Mouse (Mus musculus) megakaryocyte, embryonic 14.5 days (primary cell): Measurements from ENCODE around the gene Arid3a. TPM values are rescaled to one million over a fixed set of nuclear protein-coding genes. Genes with fewer than 3 reads are reported as not detected.

Source experiments
- H3K27me3 ChIP-seq: replicated peaks from 2 replicates; pipeline ENCODE3; 2012; ENCODE audit warnings: inconsistent platforms
- H3K36me3 ChIP-seq: replicated peaks from 2 replicates; pipeline ENCODE3; 2012; ENCODE audit warnings: low read length, inconsistent platforms, mixed read lengths
- H3K4me1 ChIP-seq: 2 replicates; pipeline ENCODE4 v1.6.1; 2012; ENCODE audit warnings: inconsistent platforms
- H3K4me3 ChIP-seq: replicated peaks from 2 replicates; pipeline ENCODE3; 2012; ENCODE audit warnings: moderate library complexity, mild to moderate bottlenecking, inconsistent platforms
- H3K9me3 ChIP-seq: 2 replicates; pipeline ENCODE4 v1.6.1; 2012; ENCODE audit warnings: inconsistent platforms
- FLI1 ChIP-seq: IDR thresholded peaks from 2 replicates; pipeline ENCODE4 v1.6.1; 2012; ENCODE audit warnings: low read length, inconsistent platforms, mixed read lengths
- GATA1 ChIP-seq: IDR thresholded peaks from 3 replicates; pipeline ENCODE4 v1.6.1; 2012; ENCODE audit warnings: mixed read lengths, low read length, inconsistent platforms, borderline replicate concordance
- polyA plus RNA-seq: library from polyadenylated mRNA; stranded (reverse); fragments of >175 nt; gene quantifications from 2 replicates; pipeline ENCODE4 v1.2.3, GENCODE M21; 2012; ENCODE audit warnings: low replicate concordance; ENCODE audit not compliant: insufficient read depth

The Arid3a gene
- polyA plus RNA-seq, 1 experiment: 89.7 TPM

DNA sequence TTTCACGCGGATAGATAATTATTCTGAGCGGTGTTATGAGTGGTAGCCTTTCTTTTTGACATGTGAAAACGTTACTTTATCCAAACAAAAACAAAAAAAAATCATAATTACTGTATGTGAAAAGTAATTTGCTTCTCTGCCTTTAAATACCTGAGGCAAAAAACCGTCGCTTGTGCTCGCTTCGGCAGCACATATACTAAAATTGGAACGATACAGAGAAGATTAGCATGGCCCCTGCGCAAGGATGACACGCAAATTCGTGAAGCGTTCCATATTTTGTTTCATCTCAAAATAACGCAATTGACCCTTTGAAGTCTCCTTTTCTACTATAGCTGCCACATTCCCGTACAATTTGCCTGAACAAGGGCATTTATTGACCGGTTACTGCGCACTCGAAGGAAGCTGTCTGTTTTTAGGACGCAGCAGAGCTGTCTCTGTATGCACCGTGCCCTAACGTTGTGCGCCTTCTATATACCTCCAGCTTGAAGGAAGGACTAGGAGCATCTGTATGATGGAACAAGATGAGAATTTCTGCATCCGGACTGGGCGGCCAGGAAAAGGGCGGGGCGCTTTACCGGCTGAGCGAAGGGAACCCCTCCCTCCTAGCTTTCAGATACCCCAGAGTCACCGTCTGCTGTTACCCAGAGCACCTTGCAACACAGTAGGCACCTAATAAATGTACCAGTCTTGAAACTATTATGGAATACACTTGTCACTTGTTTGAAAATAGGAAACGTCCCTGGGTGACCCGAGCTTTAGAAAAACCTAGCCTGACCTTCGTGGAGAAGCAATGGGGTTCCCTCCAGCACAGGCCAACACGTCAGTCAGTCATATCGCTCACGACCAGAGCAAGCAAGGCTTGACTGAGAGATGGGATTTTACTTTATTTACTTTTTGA is 58.7 kb downstream of the Arid3a start:
- no peaks in the 10 kb centered on the region for H3K27me3 ChIP-seq
- H3K9me3 ChIP-seq: no peaks in the 10 kb centered on the region
- TF ChIP-seq FLI1 (no peak), GATA1 (no peak)
- peaks cover 81% of the 10 kb centered on the region for H3K4me1 ChIP-seq
- peaks cover 35% of the 10 kb centered on the region for H3K36me3 ChIP-seq
- H3K4me3 ChIP-seq: peak overlapping the region; percentile 97

DNA sequence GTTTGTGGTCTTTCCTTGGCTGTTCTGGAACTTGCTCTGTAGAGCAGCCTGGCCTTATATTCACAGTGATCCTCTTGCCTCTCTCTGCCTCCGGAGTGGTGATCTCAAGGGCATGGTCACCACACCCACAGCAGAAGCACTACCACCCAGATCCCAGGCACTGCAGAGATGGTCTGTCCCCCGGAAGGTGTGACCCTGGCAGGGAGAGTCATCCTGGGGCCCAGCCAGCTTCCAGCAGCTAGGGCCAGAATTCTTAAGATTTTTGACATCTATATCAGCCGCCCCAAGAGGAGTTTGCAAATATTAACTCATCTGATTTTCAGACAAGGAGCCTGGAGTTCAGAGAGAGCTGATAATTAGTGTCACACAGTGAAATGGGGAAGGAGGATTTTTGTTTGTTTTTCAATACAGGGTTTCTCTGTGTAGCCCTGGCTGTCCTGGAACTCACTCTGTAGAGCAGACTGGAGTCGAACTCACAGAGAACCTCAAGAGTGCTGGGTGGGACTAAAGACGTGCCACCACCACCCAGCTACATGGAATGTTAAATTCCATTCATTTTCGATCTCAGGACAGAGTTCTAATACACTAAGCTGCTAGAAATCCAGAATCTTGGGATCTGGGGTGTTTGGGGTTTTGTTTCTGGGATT is 59.5 kb downstream of the Arid3a start:
- H3K36me3 ChIP-seq: peaks cover 35% of the 10 kb centered on the region
- TF ChIP-seq GATA1: no peak
- TF ChIP-seq FLI1: no peak
- H3K27me3 ChIP-seq: no peaks in the 10 kb centered on the region
- H3K4me1 ChIP-seq: peaks cover 81% of the 10 kb centered on the region
- peak overlapping the region; percentile 97 for H3K4me3 ChIP-seq
- peaks cover 5% of the 10 kb centered on the region; the same call in 1 of the 2 replicates for H3K9me3 ChIP-seq

DNA sequence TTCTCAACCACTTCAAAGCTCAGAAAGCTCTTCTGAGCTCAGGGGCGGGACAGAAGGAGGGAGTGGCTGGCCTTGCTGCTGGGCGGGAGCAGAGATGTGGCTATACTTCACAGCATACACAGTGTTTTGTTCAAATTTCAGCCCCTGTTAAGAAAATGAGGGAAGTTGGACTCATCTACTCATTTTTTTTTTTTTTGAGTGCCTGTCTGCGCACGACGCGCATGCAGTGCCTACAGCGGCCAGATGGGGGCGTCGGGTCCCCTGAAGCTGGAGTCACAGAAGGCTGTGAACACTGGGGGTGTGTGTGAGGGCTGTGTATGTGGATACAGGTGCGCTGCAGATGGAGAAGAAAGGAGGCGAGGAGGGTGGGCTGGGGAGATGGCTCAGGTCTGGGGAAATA is 60.1 kb downstream of the Arid3a start:
- no peaks in the 10 kb centered on the region for H3K27me3 ChIP-seq
- peak overlapping the region; percentile 88 for H3K4me3 ChIP-seq
- no peak for TF ChIP-seq GATA1
- TF ChIP-seq FLI1: no peak
- H3K4me1 ChIP-seq: peaks cover 81% of the 10 kb centered on the region
- peaks cover 8% of the 10 kb centered on the region for H3K9me3 ChIP-seq
- peaks cover 36% of the 10 kb centered on the region for H3K36me3 ChIP-seq

GRCm38 (mm10) chr10:79987771-79988505 is 61.1 kb downstream of the Arid3a start:
- Histone ChIP-seq H3K36me3 (peaks cover 39% of the 10 kb centered on the region), H3K27me3 (no peaks in the 10 kb centered on the region), H3K9me3 (peaks cover 15% of the 10 kb centered on the region), H3K4me3 (peak overlapping the region; percentile 96), H3K4me1 (peaks cover 79% of the 10 kb centered on the region)
- no peak for TF ChIP-seq GATA1
- TF ChIP-seq FLI1: no peak

DNA sequence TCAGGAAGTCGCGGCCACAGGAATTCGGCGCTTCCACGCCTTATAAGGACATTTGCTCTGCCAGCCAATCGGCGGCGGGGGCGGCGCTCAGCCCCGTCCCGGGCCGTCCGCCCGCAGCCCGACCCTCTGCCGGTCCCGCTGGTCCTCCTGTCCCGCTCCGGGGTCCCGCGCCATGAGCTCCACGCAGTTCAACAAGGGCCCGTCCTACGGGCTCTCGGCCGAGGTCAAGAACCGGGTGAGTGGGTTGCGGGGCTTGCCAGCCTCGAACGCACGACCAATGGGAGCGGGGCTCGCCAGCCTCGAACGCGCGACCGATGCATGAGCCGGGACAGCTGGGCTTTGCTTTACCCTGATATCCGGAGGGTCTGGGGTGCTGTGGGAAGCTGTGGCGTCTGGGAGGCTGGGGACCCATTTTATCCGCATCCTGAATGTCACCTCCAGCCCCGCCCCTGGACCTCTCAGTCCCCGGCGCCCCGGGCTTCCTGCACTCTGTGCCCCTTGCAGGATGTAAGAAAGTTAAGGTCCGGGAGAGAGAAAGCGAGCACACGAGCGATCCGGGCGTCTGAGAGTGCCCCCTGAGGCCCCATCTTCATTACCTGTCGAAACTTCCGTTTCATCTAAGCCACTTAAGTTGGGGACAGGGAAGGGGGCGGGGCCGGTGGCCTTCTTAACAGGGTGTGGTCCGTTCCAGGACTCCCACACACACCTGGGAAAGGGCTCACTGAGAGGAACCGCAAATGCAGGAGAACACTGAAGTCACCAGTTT is 61.8 kb downstream of the Arid3a start, which contains the start of gene Cnn2:
Cnn2 (plus strand) TSS at position 79 of the 766 bp plus-strand sequence.
- Histone ChIP-seq H3K4me3 (peak within 1 kb of the TSS; percentile 96), H3K27me3 (no peaks in the 10 kb centered on the region), H3K9me3 (peaks cover 15% of the 10 kb centered on the region), H3K36me3 (peaks cover 45% of the 10 kb centered on the region), H3K4me1 (peaks cover 79% of the 10 kb centered on the region)
- TF ChIP-seq GATA1 (no peak), FLI1 (no peak)

- Histone ChIP-seq H3K9me3 (peaks cover 15% of the 10 kb centered on the region), H3K4me1 (peaks cover 84% of the 10 kb centered on the region), H3K4me3 (peak overlapping the region; percentile 96), H3K27me3 (no peaks in the 10 kb centered on the region), H3K36me3 (peaks cover 51% of the 10 kb centered on the region)
- no peak for TF ChIP-seq GATA1
- TF ChIP-seq FLI1: no peak
Observed at GRCm38 (mm10) chr10:79989272-79989786, 62.5 kb downstream of the Arid3a start.

- peaks cover 90% of the 10 kb centered on the region for H3K4me1 ChIP-seq
- H3K9me3 ChIP-seq: peaks cover 15% of the 10 kb centered on the region
- TF ChIP-seq FLI1: no peak
- TF ChIP-seq GATA1: no peak
- no peaks in the 10 kb centered on the region for H3K27me3 ChIP-seq
- H3K36me3 ChIP-seq: peaks cover 56% of the 10 kb centered on the region
- H3K4me3 ChIP-seq: peak overlapping the region; percentile 96
Observed at GRCm38 (mm10) chr10:79989870-79990269, 63.0 kb downstream of the Arid3a start.

- no peak for TF ChIP-seq GATA1
- TF ChIP-seq FLI1: no peak
- H3K9me3 ChIP-seq: peaks cover 15% of the 10 kb centered on the region
- peaks cover 95% of the 10 kb centered on the region for H3K4me1 ChIP-seq
- H3K4me3 ChIP-seq: peak overlapping the region; percentile 76
- no peaks in the 10 kb centered on the region for H3K27me3 ChIP-seq
- peaks cover 68% of the 10 kb centered on the region for H3K36me3 ChIP-seq
Observed at GRCm38 (mm10) chr10:79991099-79991498, 64.3 kb downstream of the Arid3a start.

DNA sequence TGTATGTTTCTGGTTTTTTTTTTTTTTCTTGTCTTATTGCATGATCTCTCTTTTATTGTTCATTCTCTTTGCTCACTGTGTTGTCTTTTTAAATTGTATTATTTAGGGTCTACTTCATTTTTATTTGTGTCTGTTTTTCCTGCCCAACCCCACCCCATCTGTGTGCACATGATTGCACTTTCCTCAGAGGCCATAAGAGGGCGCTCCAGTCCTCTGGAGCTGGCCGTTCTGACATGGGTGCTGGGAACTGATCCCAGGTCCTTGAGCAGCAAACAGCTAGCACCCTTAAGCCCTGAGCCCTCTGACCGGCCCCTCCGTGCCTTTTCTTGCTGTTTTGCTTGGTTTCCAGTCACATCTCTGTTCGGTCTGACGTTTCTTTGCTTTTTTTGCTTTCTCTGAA is 64.7 kb downstream of the Arid3a start:
- H3K9me3 ChIP-seq: peaks cover 15% of the 10 kb centered on the region
- peaks cover 68% of the 10 kb centered on the region for H3K36me3 ChIP-seq
- TF ChIP-seq GATA1 (no peak), FLI1 (no peak)
- peaks cover 92% of the 10 kb centered on the region for H3K4me1 ChIP-seq
- no peaks in the 10 kb centered on the region for H3K27me3 ChIP-seq
- H3K4me3 ChIP-seq: no peak overlapping the region
